Mouse (Mus musculus) left cerebral cortex, adult 9 months (tissue): ENCODE data around the gene Mrps7.
"Not testable (repeated sequence)": the region's sequence is repeated elsewhere in the genome, so short reads cannot be mapped to it uniquely, and the experiment has no call there.

ENCODE experiments used
- DNase-seq, 2 experiments: peaks; one replicate each; pipeline ENCODE4 v3.0.0; 2022; ENCODE audit warnings: low spot score in 2 of 2

Mrps7 gene

DNA sequence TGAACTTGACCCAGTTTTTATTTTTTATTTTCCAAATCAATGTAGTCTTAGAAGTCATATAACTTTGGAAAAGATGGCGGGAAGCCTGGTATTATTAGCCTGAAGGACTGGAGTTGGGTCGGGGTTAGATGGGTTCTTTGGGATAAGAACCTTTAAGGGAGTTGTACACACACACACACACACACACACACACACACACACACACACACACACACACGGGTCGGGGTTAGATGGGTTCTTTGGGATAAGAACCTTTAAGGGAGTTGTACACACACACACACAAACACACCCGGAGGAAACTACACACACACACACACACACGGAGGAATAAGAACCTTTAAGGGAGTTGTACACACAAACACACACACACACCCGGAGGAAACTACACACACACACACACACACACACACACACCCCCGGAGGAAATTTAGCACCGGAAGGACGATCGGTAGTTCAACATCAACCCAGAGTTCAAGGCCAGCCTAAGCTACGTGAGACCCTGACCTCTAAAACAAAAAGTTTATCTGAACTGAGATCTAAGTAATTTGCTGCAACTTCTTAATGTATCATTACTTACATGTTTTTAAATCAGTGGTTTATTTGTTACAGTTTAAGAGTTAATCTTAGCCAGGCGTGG, 24.9 kb downstream of the Mrps7 start:
- no peak for DNase-seq

DNA sequence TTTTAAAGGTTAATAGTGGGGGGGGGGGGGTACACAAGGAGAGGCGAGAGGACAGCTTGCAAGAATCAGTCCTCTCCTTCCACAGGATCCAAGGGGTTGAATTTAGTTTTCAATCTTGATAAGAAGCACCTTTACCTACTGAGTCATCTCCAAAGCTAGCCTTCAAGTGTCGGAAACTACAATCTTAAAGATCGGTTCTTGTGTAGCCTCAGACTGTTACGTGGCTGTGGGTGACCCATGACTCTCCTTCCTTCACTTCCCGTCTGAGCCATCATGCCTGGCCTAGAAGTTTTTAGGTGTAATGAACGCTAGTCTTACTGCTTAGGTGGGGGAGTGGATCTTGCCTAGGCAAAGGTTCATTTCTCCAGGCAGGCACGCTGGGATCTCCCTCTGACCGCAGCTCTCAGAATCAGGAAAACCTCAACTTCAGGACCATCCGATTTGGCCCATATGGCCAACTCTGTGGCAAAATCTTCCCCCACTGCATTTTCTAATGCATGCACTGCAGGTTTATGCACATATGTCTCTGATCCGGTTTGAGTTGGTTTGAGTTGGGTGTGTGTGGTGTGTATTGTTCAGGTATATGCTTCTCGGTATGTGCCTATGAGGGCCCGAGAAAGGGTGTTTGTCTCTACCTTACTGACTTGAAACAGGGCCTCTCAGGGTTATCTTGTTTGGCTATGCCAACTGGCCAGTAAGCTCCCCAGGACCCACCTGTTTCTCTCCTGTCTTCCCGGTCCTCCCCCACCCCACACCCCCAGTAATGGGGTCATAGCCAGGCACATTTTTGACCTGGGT, 26.2 kb downstream of the Mrps7 start:
- no peak for DNase-seq

DNA sequence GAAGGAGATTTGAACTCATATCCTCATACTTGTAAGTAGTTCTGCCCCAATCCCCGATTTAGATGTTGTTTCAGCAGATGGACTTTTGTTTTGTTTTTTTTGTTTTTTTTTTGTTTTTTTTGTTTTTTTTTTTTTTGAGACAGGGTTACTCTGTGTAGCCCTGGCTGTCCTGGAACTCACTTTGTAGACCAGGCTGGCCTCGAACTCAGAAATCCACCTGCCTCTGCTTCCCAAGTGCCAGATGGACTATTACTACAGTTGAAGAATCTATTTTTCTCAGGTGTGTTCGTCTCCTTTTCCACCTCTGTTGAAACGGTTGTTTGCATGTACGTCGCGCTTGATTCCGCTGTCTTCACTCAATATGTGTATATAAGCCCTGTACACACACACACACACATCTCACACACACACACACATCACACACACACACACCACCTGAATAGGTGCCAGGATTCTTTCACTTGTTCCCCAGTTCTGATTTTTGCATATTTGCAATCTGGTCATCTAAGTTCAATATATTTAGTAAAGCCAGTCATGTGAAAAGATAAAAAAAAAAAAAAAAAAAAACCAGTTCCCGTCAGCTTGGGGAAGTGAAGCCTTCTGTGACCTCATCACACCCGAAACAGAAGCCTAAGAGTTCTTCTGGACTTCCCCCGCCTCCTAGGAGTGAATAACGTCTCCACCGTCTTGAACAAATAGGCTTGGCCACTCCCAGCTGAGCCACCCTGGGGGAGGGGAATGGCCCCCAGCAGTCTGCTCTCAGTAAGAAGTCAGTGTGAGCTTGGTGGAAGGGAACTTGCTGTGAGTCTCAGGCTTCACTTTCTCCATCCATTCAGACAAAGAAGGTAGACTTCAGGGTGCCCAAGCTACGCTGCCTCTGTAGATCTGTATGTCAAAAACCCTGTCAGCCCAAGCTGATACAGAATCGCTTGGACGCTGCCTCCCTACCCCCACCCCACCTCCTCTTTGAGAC, 27.1 kb downstream of the Mrps7 start:
- DNase-seq = peak in 1 of 2 experiments; percentile 39

DNA sequence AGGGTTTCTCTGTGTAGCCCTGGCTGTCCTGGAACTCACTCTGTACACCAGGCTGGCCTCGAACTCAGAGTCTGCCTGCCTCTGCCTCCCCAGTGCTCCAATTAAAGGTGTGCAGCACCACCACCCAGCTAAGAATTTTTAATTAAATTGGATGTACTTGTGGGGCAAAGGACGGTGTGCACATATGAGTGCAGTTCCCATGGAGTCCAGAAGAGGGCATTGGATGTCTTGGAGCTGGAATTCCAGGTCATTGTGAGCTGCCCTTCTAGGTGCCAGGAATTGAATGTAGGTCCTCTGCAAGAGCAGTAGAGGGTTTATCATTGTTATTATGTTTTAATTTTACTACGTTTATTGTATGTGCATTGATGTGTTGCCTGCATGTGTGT, 27.8 kb downstream of the Mrps7 start:
- peak in 1 of 2 experiments; percentile 45 for DNase-seq

DNA sequence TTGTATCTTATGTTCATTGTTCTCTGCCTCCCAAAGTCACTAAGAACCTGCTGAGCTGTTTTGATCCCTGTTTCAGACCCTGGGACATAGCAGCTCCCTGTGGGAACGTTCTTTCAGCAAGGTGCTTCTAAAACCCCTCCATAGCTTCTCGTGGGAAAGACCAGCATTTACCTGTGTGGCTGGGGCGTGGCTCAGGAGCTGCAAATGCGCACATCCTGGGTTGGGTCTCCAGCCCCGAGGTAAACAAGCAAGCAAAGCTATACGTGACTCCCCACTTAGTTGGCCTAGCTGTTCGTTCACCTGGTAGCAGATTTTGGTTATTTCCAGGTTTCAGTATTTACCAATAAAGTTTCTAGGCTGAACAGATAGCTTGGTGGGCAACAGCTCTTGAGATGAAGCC, 28.5 kb downstream of the Mrps7 start:
- no peak for DNase-seq

DNA sequence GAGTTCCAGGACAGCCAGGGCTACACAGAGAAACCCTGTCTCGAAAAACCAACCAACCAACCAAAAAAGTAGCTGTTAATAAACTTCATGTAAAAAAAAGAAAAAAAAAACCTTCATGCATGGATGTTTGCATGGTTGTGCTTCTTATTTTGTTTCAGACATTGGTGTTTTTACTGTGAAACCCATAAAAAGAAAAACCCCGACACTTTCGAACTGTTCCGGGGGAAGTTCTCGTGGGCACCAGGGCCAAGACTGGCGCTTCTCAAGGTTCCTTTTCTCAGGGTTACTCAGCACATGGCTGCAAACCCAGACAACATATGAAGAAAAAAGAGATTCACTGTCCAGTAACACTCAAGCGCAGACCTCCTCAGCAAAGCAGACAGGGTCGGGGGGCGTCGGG, 29.1 kb downstream of the Mrps7 start:
- no peak for DNase-seq

DNA sequence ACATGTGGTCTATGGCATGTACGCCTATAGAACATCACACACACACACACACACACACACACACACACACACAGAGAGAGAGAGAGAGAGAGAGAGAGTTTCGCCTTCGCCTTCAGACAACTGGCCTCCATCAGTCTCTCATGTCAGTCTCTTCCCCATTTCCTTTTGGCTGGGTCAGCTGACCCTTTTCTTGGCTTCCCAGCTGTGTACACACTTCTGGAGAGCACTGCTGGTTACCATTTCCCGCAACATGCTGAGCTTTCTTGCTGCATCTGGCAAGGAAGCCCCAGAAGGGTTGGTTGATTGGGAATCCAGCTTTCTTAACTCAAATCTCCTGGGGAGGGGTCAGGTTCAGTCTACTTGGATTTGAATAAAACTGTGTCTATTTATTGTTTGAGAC, 30.4 kb downstream of the Mrps7 start:
- DNase-seq = no peak

DNA sequence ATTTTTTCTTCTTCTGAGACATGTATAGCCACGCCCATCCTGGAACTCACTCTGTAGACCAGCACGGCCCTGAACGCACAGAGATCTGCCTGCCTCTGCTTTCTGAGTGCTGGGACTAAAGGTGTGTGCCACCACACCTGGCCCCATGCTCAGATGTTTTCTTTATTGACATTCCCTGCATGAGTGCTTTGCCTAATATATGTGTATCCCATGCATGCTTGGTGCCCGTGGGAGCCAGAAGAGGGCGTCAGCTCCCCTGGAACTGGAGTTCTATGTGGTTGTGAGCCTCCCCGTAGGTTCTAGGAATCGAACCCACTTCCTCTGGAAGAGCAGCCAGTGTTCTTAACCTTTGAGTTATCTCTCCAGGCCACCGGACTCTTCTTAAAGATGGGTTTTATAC, 31.3 kb downstream of the Mrps7 start:
- DNase-seq = no peak

DNA sequence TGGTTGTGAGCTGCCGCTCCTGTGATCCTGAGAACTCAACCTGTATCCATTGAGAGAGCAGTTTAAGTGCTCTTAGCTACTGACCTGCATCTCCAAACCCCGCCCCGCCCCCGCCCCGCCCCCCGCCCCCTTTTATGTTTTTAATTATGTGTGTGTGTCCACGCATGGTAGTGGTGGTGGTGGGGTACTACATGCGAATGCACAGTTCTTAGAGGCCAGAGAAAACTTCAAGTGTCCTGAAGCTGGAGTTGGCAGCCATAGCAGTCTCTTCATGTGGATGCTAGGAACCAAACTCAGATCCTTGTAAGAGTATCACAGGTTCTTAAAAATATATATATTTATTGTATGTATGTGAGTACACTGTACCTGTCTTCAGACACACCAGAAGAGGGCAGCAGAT, 31.8 kb downstream of the Mrps7 start:
- DNase-seq = no peak

DNA sequence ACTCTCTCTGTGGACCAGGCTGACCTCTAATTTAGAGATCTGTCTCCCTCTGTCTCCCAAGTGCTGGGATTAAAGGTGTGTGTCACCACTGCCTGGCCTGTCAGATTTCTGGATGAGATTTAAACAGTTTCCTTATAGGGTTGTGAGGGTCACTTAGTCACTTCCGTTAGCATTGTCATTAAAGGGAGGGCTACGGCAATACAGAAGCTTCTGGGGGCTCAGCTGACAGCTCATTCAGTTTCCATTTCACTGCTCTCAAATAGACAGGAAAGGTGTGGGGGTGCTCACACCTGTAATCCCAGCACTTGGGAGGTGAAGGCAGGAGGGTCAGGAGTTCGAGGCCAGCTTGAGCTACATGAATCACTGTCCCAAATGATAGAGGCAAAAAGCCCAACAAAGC, 33.2 kb downstream of the Mrps7 start:
- DNase-seq = no peak

DNA sequence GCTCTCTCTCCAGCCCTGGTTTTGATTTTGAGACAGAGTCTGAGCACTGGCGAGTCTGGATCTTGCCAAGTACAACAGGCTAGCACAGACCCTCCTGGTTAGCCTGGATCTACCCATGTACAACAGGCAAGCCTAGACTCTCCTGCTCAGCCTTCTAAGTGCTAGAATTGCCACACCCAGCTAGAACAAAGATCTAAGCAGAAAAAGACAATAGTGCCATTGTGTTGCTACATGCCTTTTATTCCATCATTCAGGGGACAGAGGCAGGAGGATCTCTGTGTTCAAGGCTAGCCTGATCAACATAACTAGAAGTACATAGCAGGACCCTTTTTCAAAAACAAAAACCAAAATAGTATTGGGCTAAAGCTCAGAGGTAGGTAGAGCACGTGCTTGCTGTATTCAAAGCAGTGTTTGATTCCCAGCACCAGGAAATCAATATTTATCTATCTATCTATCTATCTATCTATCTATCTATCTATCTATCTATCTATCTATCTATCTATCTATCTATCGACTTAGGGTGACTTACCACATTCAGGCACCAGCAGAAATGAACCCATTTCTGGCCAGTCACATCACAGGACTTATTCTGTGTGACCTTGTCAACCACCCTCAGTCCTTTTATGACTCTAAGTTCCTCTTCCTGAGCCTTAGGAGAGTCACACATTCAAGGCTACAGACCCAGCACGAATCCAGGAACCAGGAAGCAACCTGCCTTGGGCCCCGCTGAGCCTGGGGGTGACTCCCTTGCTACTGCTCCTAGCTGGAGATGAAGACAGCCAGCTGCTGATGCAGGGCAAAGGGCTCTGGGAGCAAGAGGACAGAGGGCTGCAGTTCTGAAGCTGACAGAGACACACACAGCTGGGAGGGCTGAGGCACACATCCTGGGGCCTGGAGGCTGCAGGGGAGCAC, 35.0 kb downstream of the Mrps7 start:
- no peak for DNase-seq

DNA sequence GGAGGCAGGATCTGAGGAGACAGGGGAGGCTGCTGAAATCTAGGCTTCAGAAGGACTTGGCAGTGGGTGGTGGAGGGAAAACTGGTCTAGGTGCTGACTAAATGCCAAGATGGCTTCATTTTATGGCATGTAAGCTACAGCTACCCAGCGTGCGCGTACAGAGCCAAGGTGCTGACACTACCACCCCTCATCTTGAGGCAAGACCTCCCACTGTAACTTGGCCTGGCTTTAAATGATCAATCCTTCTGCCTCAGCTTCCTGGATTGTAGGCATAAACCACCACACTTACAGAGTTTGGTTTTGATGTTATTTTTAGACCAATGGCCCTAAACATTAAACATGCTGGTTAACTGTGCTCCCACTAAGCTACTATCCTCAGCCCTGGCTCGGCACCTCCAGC, 35.8 kb downstream of the Mrps7 start:
- no peak for DNase-seq

DNA sequence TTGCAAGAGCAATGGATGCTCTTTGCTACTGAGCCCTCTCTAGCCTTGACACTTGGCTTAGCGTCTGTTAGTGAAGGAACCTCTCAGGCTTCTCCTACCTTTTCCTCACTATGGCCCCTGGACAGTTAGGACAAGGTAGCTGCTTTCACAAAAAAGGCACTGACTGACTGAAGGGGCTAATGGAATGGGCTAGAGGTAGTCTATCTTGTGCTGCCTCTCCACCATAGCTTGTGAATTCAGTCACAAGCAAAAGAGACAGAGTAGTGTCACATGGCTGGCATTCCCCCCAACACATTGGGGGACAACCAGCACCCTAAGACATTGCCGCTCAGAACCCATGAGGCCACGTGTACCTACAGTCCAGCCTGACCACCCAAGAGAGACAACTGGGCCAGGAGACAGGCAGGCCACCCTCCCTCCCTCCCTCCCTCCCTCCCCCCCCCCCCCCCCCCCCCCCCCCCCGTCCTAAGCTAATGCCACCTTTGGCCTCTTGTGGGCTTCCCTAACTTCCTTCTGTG, 36.6 kb downstream of the Mrps7 start:
- no peak for DNase-seq

DNA sequence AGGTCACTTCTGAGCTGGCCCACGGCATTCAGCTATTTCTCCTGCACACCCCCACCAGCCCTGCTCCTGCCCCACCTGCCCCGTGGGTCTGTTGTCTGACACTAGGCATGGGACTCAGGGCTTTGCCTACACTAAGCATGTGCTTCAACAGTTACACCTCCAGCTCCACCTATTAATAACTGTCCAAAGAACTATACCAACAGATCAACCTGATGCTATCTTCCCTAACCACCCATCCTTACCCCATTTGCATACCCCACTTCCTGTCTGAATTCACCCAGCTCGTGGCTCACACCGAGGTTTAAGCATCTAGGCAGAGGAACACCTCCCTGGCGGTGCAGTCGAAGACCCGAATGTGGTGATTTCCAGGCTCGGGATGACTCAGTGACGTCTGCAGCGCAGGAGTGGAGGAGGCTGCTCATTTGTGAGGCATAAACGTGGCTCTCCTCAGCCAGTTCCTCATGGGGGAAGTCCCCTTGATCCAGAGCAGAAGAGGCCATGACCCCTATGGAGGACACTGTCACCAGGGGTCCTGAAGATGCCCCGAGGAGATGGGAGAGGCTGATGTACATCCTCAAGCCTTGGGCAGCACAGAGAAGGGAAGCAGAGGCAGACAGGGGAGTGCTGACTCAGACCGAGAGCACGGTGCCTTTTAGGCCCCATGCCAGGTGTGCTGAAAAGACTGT, 37.4 kb downstream of the Mrps7 start:
- DNase-seq = peak in 1 of 2 experiments; percentile 34

DNA sequence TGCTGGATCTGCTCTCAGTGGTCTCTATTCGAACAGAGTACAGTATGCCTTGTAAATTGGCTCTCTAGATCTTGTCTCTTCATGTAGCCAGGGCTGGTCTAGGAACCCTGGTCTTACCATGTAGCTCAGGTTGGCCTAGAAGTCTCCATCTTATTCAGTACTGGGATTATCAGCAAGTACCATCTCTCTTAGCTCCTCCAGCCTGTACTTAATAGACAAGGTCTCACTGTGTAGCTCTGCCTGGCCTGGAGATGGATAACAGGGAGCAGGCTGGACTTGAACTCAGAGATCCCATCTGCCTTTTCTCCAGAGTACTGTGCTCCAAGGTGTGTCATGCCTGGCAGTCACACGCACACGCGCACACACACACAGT, 37.9 kb downstream of the Mrps7 start:
- DNase-seq = no peak

DNA sequence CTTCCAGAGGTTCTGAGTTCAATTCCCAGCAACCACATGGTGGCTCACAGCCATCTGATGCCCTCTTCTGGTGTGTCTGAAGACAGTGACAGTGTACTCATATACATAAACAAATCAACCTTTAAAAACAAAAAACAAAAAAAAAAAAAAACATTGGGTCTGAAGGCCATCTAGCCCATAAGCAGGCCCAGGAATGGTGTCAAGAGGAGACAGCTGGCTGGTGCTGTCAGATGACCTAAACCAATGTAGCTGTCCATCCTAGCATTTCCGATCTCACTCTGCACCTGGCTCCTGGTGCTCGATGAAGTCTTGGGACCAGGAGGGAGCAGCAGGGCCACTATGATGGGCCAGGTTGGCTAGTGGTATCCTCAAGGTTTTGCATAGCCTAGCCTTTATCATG, 39.0 kb downstream of the Mrps7 start:
- DNase-seq = no peak

DNA sequence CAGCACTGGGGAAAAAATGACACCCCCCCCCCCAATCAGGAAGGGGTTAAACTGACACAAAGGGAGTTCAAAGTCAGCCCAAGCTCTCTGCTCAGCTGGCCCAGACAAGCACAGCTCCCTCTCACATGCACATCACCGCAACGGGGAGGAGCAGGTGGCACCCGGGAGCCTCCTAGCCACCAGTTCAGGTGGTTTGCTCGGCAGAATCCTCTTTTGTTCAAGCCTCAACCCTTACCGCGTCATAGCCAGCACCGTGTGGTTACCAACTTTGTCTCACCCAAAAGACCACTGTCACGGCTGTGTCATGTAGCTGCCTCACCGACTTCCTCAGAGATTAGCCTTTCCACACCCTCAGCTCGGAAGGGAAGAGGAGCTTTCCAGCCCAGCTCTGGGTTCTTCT, 39.5 kb downstream of the Mrps7 start:
- DNase-seq = no peak

DNA sequence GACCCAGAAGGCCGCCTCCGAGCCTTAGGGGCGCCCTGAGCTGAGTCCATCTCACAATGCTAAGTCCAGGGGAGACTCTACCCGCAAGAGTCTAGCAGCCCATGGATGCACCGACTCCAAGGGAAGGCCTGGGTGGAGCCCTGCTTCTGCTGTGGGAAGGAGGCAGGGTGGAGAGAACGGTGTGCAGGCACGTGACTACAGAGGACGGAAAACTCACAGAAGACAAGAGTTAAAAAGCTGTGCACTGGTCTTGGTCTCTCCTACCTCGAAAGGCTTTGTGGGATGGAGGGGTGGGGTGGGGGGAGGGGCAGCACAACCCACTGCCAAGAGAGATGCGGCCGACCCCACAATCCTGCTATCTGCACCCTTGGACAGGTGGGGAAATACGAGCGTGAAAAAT, 40.6 kb downstream of the Mrps7 start:
- no peak for DNase-seq

DNA sequence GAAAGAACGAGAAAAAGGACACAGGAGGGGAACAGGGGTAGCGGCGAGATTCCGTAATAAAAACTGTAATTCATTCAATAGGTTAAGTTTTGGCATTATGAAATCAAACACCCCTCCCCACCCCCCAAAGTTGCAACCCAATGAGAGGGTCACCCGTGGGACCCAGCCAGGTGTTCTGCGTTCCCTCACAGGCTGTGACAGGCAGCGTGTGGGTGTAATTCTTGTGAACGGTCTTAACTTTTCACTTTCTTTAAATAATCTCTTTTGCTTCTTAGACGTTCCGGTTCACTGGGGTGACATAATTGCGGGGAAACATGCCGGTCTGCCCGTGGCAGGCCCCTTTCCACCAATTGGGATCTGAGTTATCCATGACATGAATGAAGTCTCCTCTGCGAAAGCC, 41.8 kb downstream of the Mrps7 start:
- not testable (repeated sequence) for DNase-seq

DNA sequence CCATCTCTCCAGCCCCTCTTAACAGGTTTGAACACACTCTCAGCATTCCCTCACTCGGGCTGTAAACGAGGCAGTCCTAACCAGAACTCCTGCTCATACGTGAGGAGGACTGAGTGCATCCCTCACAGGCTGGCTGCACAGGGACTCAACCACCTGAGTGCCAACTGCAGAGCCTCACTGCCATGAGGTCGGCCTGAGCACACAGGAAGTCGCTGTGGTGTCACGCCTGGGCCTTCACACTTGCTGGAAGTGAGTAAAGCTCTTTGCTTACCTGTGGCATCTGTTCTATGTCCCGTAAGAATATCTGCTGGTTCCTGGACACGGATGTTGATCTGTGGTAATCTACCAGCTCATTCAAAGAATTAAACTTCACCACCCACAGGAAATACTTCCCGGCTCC, 42.7 kb downstream of the Mrps7 start:
- DNase-seq = no peak

DNA sequence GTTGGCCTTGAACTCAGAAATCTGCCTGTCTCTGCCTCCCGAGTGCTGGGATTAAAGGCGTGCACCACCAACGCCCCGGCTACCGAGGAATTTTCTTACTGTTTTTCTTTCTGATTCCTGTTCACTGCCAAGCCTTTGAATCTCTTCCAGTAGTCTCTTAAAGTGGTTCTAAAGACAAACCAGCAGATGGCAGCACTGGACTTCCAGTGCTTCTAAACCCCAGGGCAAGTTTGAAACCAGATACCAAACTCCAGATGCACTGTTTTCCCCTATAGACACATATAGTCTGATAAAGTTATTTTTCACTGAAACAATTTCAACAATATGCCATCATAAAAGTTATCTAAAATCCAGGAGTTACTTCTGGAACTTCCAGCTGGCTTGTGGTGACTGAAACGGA, 43.7 kb downstream of the Mrps7 start:
- peak in 1 of 2 experiments; percentile 65 for DNase-seq
